In genomic region chr10:128817033-128817432, GRCm38 (mm10) we compare ENCODE assay signal across 8 mouse cellular contexts. TPM values are rescaled to one million over a fixed set of nuclear protein-coding genes. Genes with fewer than 3 reads are reported as not detected.
DNase-seq lines count a peak whose midpoint lies in the region; ATAC-seq and TF ChIP-seq lines count a peak whose summit lies in the region.

Gene Sarnp (plus strand): TSS chr10:128817333.

- no peak within 1 kb of the TSS for H3K4me2 ChIP-seq in kidney, postnatal 0 days (ENCODE audit: low read length)
- H3K4me2 ChIP-seq in midbrain, embryonic 15.5 days = no peak within 1 kb of the TSS

- H3K27me3 ChIP-seq in kidney, postnatal 0 days (ENCODE audit: insufficient read depth, low read length) = no peaks in the 10 kb centered on the region
- H3K27me3 ChIP-seq in midbrain, embryonic 15.5 days (replicated peaks) = no peaks in the 10 kb centered on the region

- no peak within 1 kb of the TSS for H3K27ac ChIP-seq in kidney, postnatal 0 days
- no peak within 1 kb of the TSS for H3K27ac ChIP-seq in midbrain, embryonic 15.5 days

- H3K9me3 ChIP-seq in kidney, postnatal 0 days (replicated peaks; ENCODE audit: low read length) = no peaks in the 10 kb centered on the region
- no peaks in the 10 kb centered on the region for H3K9me3 ChIP-seq in midbrain, embryonic 15.5 days

- no peak within 1 kb of the TSS for H3K9ac ChIP-seq in kidney, postnatal 0 days (ENCODE audit: low read depth, low read length)
- H3K9ac ChIP-seq in midbrain, embryonic 15.5 days = no peak within 1 kb of the TSS

- ATAC-seq in kidney, postnatal 0 days (replicated peaks; ENCODE audit: low FRiP score, low read depth) = no peak
- ATAC-seq in common myeloid progenitor, adult 5-6 weeks (replicated peaks; ENCODE audit: low read depth, poor library complexity, severe bottlenecking) = no peak
- ATAC-seq in midbrain, embryonic 15.5 days (replicated peaks) = no peak

- H3K4me1 ChIP-seq in kidney, postnatal 0 days (replicated peaks; ENCODE audit: insufficient read depth, low read length) = no peaks in the 10 kb centered on the region
- peaks cover 14% of the 10 kb centered on the region for H3K4me1 ChIP-seq in midbrain, embryonic 15.5 days

- DNase-seq in kidney, postnatal 0 days (ENCODE audit: low spot score) = no peak
- no peak for DNase-seq in kidney, adult 8-10 months
- DNase-seq in heart, adult 8-10 months (ENCODE audit: low spot score) = no peak
- no peak for DNase-seq in layer of hippocampus, postnatal 25 days (ENCODE audit: extremely low spot score in 1 of 2, low spot score in 1 of 2)
- DNase-seq in cerebellum, postnatal 36 days = no peak
- DNase-seq in ovary, adult 18-20 months (ENCODE audit: low spot score) = no peak

- 86% methylated on average over 13 of the region's 13 CpGs for WGBS in kidney, postnatal 0 days
- 90% methylated on average over 13 of the region's 13 CpGs for WGBS in midbrain, embryonic 15.5 days

- TF ChIP-seq CTCF in kidney, postnatal 0 days (IDR thresholded peaks at IDR 0.05; ENCODE audit: low read depth) = no peak

- H3K36me3 ChIP-seq in kidney, postnatal 0 days (ENCODE audit: insufficient read depth, low read length) = peaks cover 45% of the 10 kb centered on the region
- peaks cover 49% of the 10 kb centered on the region for H3K36me3 ChIP-seq in midbrain, embryonic 15.5 days (replicated peaks)

- H3K4me3 ChIP-seq in kidney, postnatal 0 days (replicated peaks; ENCODE audit: low read depth, low read length) = no peak within 1 kb of the TSS
- H3K4me3 ChIP-seq in midbrain, embryonic 15.5 days = no peak within 1 kb of the TSS

RNA-seq across cellular contexts. Expression of gene Sarnp, which starts in this region (rescaled TPM):
- polyA plus RNA-seq in kidney, postnatal 0 days (2015; fragmentation: Nextera tagmentation; extraction: Ambion mirVana) = 164 and 175 TPM in 2 replicates
- 212 and 320 TPM in 2 replicates for total RNA-seq in common myeloid progenitor, adult 5-6 weeks (2017)
- 10 to 100 TPM; 31.5 to 40.7 (median 36.8) TPM for total RNA-seq in heart, adult 8-10 months (2022)
- total RNA-seq in layer of hippocampus, postnatal 25 days (2021) = 10 to 100 TPM; 36.5 to 39.9 TPM
- 145 and 155 TPM in 2 replicates for polyA plus RNA-seq in midbrain, embryonic 15.5 days (2015; fragmentation: Nextera tagmentation; extraction: Ambion mirVana)
